Mouse (Mus musculus) cerebellum, adult 11 months (tissue): ENCODE measurements at regions not wholly inside any gene's neighbourhood (a gene's known extent, or its start where the extent isn't known, plus 50 kb on each side); places are given as distances from the start of the nearest gene placed in this dataset.

ENCODE experiments used
- DNase-seq: peaks from one replicate; pipeline ENCODE4 v3.0.0; 2022

DNA sequence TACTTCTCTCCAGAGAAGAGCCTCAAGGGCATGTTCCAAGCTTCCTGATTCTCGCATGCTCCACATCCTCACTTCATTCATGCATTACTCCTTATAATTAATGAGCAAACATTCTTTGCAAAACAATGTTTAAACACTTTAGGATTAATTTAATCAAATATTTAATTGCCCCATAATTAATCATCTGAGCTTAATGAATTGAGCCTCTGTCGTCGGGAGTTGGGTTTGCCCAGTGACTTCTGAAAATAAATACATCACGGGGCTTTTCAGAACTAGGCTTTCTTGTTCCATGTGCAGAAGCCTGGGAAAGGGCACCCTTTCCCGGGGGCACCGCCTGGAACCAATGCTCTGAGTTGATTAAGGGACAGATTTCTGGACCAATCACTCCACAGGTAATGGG, 135.1 kb downstream of the Wscd1 start:
- no peak for DNase-seq

DNA sequence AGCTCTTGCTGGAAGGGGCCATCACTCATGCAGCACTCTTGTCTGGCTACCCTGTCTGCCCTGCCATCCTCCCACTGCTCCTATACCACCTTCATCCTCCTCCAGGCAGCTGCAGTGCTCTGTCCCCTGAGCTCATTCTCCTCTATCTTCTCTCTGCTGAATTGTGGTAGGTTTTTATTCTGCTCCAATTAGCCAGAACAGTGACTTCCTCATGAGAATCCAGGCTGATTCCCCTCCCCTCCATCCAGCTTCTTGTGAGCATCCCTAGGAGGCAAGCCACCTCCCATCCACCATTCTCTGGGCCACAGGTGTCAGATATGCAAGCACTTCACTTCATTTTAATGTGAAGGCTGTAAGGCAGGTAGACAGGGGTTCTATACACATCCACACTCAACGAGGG, 132.1 kb downstream of the Wscd1 start:
- no peak for DNase-seq

GRCm38 (mm10) chr11:71871297-71871696, 121.6 kb downstream of the Wscd1 start:
- DNase-seq, result no peak

- DNase-seq, result no peak
Measured at GRCm38 (mm10) chr11:71866690-71867089, 117.0 kb downstream of the Wscd1 start.

GRCm38 (mm10) chr11:71857926-71858325, 108.2 kb downstream of the Wscd1 start:
- no peak for DNase-seq

DNA sequence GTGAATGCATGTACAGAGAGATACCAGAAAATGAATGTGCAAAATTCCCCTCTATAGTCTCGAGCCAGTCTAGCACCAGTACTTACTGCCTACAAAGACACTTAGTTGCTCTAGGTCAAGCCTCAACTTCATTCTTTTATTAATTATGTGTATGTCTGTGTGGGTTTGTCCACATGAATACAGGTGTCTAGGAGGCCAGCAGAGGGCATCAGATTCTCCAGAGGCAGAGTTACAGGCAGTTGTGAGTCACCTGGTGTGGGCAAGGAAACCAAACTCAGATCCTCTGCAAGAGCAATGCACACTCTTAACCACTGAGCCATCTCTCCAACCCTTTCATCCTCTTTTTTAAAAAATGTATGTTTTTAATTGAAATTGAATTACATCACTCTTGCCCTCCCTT, 105.8 kb downstream of the Wscd1 start:
- DNase-seq, result no peak

DNA sequence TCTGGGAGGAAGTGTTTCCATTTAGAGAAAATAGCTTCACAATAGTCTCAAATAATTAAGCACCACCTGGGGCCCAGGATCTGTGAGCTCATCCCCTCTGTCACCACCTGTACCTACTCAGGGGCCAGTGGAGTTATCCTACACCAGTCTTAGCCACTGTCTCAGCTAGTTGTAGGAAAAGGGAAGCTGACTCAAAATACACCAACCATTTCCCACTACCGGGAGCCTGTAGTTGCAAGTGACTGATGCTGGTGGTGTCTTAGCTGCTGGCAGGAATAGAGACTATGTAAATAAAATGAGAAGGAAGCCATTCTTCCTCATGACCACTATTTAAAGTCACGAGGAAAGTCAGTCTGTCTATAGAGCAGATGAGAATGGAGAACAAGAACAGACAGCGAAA, 105.3 kb downstream of the Wscd1 start:
- no peak for DNase-seq

DNA sequence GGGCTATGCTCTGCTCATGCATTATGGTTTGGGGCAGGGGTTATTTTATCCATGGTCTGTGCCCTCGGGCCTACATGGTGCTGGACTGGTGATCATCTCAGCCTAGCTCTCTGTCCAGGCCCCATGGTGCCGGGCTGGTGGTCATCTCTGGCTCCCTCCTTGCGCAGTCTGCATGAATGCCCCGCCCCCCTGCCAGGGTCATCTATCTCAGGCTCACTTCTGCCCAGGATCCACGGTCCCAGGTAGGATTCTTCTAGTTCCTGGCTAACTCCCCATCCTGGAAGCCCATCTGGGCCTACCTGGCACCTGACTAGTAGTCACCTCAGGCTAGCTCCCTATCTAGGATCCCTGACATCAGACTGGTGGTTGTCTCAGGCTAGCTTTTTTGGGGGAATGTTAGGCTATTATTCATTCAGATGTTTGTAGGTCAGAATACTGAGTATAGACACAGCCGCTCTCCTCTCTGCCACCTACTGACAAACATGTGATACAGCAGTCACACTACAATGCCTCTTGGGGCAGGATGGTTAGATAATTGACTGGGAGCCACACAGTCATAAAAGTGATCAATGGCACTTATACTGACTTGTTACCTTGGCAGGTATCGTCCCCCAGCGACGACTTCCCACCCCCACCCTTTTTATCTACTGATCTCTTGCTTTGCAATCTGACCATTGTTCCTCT, 98.1 kb downstream of the Wscd1 start:
- peak; percentile 24 for DNase-seq

GRCm38 (mm10) chr11:71846496-71846895, 96.8 kb downstream of the Wscd1 start:
- no peak for DNase-seq

DNA sequence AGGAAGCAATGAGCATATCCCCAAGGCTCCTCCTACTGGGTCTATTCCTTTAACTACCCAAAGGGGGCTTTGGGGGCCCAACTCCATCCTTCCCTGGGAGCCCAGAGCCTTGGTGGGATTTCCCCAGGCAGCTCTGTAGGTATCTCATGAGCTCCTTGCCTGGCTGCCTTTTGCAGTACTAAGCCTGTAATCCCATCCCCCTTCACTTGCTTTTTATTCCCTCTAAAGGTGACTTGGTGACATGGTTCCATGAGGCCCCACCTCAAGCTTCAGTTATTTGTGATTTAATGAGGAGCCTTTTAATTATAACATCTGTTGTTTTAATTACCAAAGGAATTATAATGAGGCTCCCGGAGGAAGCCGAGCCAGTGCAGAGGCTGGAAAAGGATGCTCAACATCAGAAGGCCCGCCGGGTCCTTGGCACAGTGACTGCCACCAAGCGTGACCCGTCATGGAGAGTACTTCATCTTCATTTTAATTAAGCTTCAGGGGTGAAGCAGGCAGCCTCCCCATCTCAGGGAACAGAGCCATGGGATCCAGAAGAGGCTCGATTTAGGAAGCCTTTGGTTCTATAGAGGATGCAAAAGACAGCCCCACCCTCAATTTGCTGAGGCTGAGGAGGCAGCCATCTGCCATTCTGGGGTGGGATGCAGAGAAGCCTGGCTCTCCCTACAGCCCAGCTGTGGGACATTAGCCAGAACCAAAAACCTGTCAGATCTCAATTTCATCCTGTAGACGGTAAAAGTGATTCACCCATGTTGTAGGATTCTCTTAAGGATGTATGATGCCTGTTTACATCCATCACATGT, 91.1 kb downstream of the Wscd1 start:
- DNase-seq, result no peak
